Mouse (Mus musculus) kidney, adult 2 months (tissue): ENCODE data around the gene Duox2. TPM values are rescaled to one million over a fixed set of nuclear protein-coding genes. Genes with fewer than 3 reads are reported as not detected.

ENCODE experiments used
- DNase-seq: peaks from one replicate; pipeline ENCODE4 v3.0.0; 2021
- H3K27ac ChIP-seq: fragments of 200-500 bp; 2 replicates; pipeline ENCODE4 v1.5.1; 2012; ENCODE audit warnings: low read depth, low read length, control low read depth, inconsistent platforms; ENCODE audit not compliant: insufficient read depth
- H3K27me3 ChIP-seq: fragments of 200-500 bp; replicated peaks from 2 replicates; pipeline ENCODE4 v1.6.1; 2012; ENCODE audit warnings: mild to moderate bottlenecking, moderate library complexity, low read length, inconsistent platforms; ENCODE audit not compliant: control insufficient read depth, insufficient read depth
- H3K36me3 ChIP-seq: fragments of 200-500 bp; 2 replicates; pipeline ENCODE4 v1.6.1; 2012; ENCODE audit warnings: mild to moderate bottlenecking, moderate library complexity, low read length, inconsistent platforms; ENCODE audit not compliant: control insufficient read depth, insufficient read depth
- H3K4me1 ChIP-seq: fragments of 200-500 bp; 2 replicates; pipeline ENCODE4 v1.6.1; 2011; ENCODE audit warnings: low read length; ENCODE audit not compliant: control insufficient read depth, insufficient read depth
- H3K4me3 ChIP-seq: fragments of 200-500 bp; 2 replicates; pipeline ENCODE4 v1.5.1; 2011; ENCODE audit warnings: mild to moderate bottlenecking, low read depth, low read length, control low read depth; ENCODE audit not compliant: insufficient read depth
- CTCF ChIP-seq: fragments of 200-500 bp; conservative IDR thresholded peaks from 2 replicates; pipeline ENCODE4 v1.5.1; 2011; ENCODE audit warnings: low read depth, mild to moderate bottlenecking, control low read depth, low read length, moderate library complexity, mixed read lengths; ENCODE audit not compliant: insufficient read depth, insufficient read length
- POLR2A ChIP-seq: fragments of 200-500 bp; IDR thresholded peaks from one replicate; pipeline ENCODE4 v1.6.1; 2011; ENCODE audit warnings: low read depth, low read length, control low read depth
- WGBS: fragments of 180-500 bp; shearing (Covaris S2); methylation state at CpG from one replicate; pipeline ENCODE4 v1.1.7; 2018; 5-methylcytosine and 5-hydroxymethylcytosine counted together
- polyA plus RNA-seq: library from polyadenylated mRNA; depleted of rRNA; stranded (reverse); fragments of >200 nt; gene quantifications from 2 replicates; pipeline ENCODE4 v1.2.3, GENCODE M21; 2012

The Duox2 gene
- polyA plus RNA-seq, 1 experiment, result 0.17 TPM

- peak overlapping the region; percentile 94 for H3K27ac ChIP-seq
- H3K4me3 ChIP-seq, result no peak overlapping the region
- H3K36me3 ChIP-seq, result no peaks in the 10 kb centered on the region; the same call in 1 of the 2 replicates
- TF ChIP-seq CTCF (no peak), POLR2A (no peak)
- peaks cover 10% of the 10 kb centered on the region; the same call in 1 of the 2 replicates for H3K4me1 ChIP-seq
- DNase-seq, result peak; percentile 76
- no peaks in the 10 kb centered on the region for H3K27me3 ChIP-seq
- 51% methylated on average over 2 of the region's 2 CpGs for WGBS
Observed at GRCm38 (mm10) chr2:122237891-122238470, 60.3 kb downstream of the Duox2 start.

- Histone ChIP-seq H3K36me3 (no peaks in the 10 kb centered on the region; the same call in 1 of the 2 replicates), H3K4me3 (peak overlapping the region; percentile 42; the same call in 1 of the 2 replicates), H3K27ac (peak overlapping the region; percentile 94), H3K27me3 (no peaks in the 10 kb centered on the region), H3K4me1 (peaks cover 6% of the 10 kb centered on the region; the same call in 1 of the 2 replicates)
- peak; percentile 82 for DNase-seq
- no peak for TF ChIP-seq POLR2A
- no peak for TF ChIP-seq CTCF
Observed at GRCm38 (mm10) chr2:122236321-122236720, 61.9 kb downstream of the Duox2 start.

- H3K36me3 ChIP-seq, result no peaks in the 10 kb centered on the region; the same call in 1 of the 2 replicates
Observed at GRCm38 (mm10) chr2:122235425-122235824, 62.8 kb downstream of the Duox2 start.

GRCm38 (mm10) chr2:122234611-122235288, 63.5 kb downstream of the Duox2 start, which contains the start of gene Sord:
Gene Sord (plus strand): TSS chr2:122234749.
- under 1% methylated on average over 35 of the region's 35 CpGs for WGBS
- Histone ChIP-seq H3K27me3 (no peaks in the 10 kb centered on the region), H3K4me1 (no peaks in the 10 kb centered on the region; the same call in 1 of the 2 replicates), H3K36me3 (no peaks in the 10 kb centered on the region; the same call in 1 of the 2 replicates), H3K27ac (peak within 1 kb of the TSS; percentile 94), H3K4me3 (peak within 1 kb of the TSS; percentile 70)
- TF ChIP-seq CTCF (no peak), POLR2A (peak; percentile 77)
- peak; percentile 90 for DNase-seq

More at GRCm38 (mm10) chr2:122235425-122235824, 62.8 kb downstream of the Duox2 start:
- no peaks in the 10 kb centered on the region for H3K27me3 ChIP-seq
- peak; percentile 93 for DNase-seq
- TF ChIP-seq CTCF, result no peak
- no peak for TF ChIP-seq POLR2A
- H3K4me1 ChIP-seq, result no peaks in the 10 kb centered on the region; the same call in 1 of the 2 replicates
- H3K27ac ChIP-seq, result peak overlapping the region; percentile 94
- H3K4me3 ChIP-seq, result peak overlapping the region; percentile 42; the same call in 1 of the 2 replicates
- WGBS, result 47% methylated on average over 2 of the region's 2 CpGs

GRCm38 (mm10) chr2:122233759-122234557, 64.3 kb downstream of the Duox2 start:
- H3K4me1 ChIP-seq, result no peaks in the 10 kb centered on the region
- no peak for TF ChIP-seq POLR2A
- TF ChIP-seq CTCF, result no peak
- no peaks in the 10 kb centered on the region for H3K27me3 ChIP-seq
- H3K36me3 ChIP-seq, result no peaks in the 10 kb centered on the region; the same call in 1 of the 2 replicates
- H3K27ac ChIP-seq, result peak overlapping the region; percentile 41
- peak; percentile 68 for DNase-seq
- 4% methylated on average over 26 of the region's 26 CpGs for WGBS
- H3K4me3 ChIP-seq, result peak overlapping the region; percentile 70

- DNase-seq, result no peak
- 53% methylated on average over 5 of the region's 5 CpGs for WGBS
Observed at GRCm38 (mm10) chr2:122233341-122233740, 64.9 kb downstream of the Duox2 start.

More at GRCm38 (mm10) chr2:122233341-122233740, 64.9 kb downstream of the Duox2 start:
- H3K4me1 ChIP-seq, result no peaks in the 10 kb centered on the region
- TF ChIP-seq POLR2A (no peak), CTCF (no peak)
- H3K4me3 ChIP-seq, result no peak overlapping the region
- H3K36me3 ChIP-seq, result no peaks in the 10 kb centered on the region; the same call in 1 of the 2 replicates
- H3K27ac ChIP-seq, result no peak overlapping the region
- no peaks in the 10 kb centered on the region for H3K27me3 ChIP-seq
